Mouse (Mus musculus) thymus, adult 2 months (tissue): ENCODE data around the gene Wdr11. TPM values are rescaled to one million over a fixed set of nuclear protein-coding genes. Genes with fewer than 3 reads are reported as not detected.

Experiments
- DNase-seq: peaks from one replicate; pipeline ENCODE4 v3.0.0; 2021
- H3K27ac ChIP-seq: fragments of 200-500 bp; 2 replicates; pipeline ENCODE4 v1.5.1; 2012; ENCODE audit warnings: low read length, control low read depth; ENCODE audit not compliant: control insufficient read depth, insufficient read depth
- H3K27me3 ChIP-seq: fragments of 200-500 bp; 2 replicates; pipeline ENCODE4 v1.6.1; 2012; ENCODE audit warnings: mild to moderate bottlenecking, low read length, moderate library complexity, mixed read lengths; ENCODE audit not compliant: control insufficient read depth, insufficient read depth
- H3K36me3 ChIP-seq: fragments of 200-500 bp; 2 replicates; pipeline ENCODE4 v1.6.1; 2012; ENCODE audit warnings: mild to moderate bottlenecking, low read length, moderate library complexity; ENCODE audit not compliant: control insufficient read depth, insufficient read depth
- H3K4me1 ChIP-seq: fragments of 200-500 bp; replicated peaks from 2 replicates; pipeline ENCODE4 v1.6.1; 2012; ENCODE audit warnings: low read length; ENCODE audit not compliant: control insufficient read depth, insufficient read depth
- H3K4me3 ChIP-seq: fragments of 200-500 bp; 2 replicates; pipeline ENCODE4 v1.5.1; 2012; ENCODE audit warnings: mild to moderate bottlenecking, low read length, control low read depth, moderate library complexity; ENCODE audit not compliant: control insufficient read depth, insufficient read depth
- CTCF ChIP-seq: fragments of 200-500 bp; IDR thresholded peaks from 2 replicates; pipeline ENCODE4 v1.5.1; 2012; ENCODE audit warnings: mild to moderate bottlenecking, control low read depth, low read length, moderate library complexity, borderline replicate concordance; ENCODE audit not compliant: control insufficient read depth, poor library complexity, insufficient read depth; ENCODE audit errors: extremely low read depth
- POLR2A ChIP-seq: fragments of 200-500 bp; IDR thresholded peaks from 2 replicates; pipeline ENCODE4 v1.6.1; 2012; ENCODE audit warnings: mild to moderate bottlenecking, low read length, control low read depth, moderate library complexity; ENCODE audit not compliant: control insufficient read depth, poor library complexity, insufficient read depth; ENCODE audit errors: extremely low read depth
- WGBS: fragments of 180-500 bp; shearing (Covaris S2); methylation state at CpG from one replicate; pipeline ENCODE4 v1.1.7; 2018; 5-methylcytosine and 5-hydroxymethylcytosine counted together
- polyA plus RNA-seq: library from polyadenylated mRNA; depleted of rRNA; stranded (reverse); fragments of >200 nt; gene quantifications from 2 replicates; pipeline ENCODE4 v1.2.3, GENCODE M21; 2012

Wdr11 gene
- polyA plus RNA-seq, 1 experiment: 20.4 TPM

DNA sequence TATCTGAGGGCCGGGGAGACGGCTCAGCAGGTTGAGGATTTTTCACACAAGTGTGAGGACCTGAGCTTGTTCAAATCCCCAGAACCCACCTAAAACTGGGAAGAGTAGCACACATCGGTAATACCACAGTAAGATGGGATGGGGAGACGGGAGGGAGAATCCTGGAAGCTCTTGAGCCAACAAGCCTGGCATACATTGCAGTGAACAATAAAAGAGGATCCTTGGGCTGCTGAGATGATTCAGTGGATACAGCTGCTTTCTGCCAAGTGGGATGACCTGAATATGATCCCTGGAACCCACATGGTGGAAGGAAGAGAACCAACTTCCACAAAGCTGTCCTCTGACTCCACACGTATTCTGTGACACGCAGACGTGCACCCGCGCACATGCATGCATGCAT is 68.9 kb downstream of the Wdr11 start:
- no peaks in the 10 kb centered on the region for H3K27me3 ChIP-seq
- H3K4me1 ChIP-seq: no peaks in the 10 kb centered on the region
- H3K36me3 ChIP-seq: no peaks in the 10 kb centered on the region
- TF ChIP-seq CTCF (no peak), POLR2A (no peak)
- WGBS: 96% methylated on average over 9 of the region's 9 CpGs
- no peak for DNase-seq
- no peak overlapping the region for H3K27ac ChIP-seq
- no peak overlapping the region for H3K4me3 ChIP-seq

DNA sequence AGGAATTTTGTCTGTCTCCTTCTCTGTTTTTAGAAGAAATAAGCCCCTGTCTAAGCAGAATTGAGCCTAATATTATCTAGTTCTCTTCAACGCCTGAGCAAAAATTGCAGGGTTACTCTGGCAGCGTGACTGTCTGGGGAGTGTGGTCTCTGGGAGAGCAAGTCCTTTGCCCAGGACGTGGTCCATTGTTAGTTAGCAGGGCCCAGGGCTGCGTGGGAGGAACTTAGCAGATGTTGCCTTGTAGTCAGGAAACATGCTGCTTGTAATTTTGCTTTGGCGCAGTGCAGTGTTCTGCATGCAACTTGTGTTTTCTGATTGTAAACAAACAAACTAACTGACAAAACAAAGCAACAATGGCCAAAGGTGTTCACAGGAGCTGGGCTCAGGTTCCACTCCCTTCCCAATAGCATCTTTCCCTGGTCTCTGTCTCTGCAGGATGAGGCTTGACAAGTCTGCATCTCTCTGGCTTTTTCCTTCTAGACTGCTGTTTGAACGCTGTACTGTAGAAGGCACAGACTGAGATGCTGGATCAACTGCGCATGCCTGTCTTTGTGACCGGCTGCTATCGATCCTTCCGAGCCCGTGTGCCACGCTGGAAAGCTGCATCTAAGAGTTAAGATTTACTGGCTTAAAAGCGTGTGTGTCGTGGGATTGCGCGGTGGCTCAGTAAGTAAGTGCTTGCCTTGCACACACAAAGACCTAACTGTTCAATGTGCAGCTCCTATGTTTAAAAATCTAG is 70.6 kb downstream of the Wdr11 start:
- Histone ChIP-seq H3K4me1 (no peaks in the 10 kb centered on the region), H3K27me3 (no peaks in the 10 kb centered on the region), H3K36me3 (no peaks in the 10 kb centered on the region), H3K4me3 (no peak overlapping the region), H3K27ac (no peak overlapping the region)
- DNase-seq: no peak
- TF ChIP-seq POLR2A (no peak), CTCF (no peak)
- 82% methylated on average over 16 of the region's 16 CpGs for WGBS

DNA sequence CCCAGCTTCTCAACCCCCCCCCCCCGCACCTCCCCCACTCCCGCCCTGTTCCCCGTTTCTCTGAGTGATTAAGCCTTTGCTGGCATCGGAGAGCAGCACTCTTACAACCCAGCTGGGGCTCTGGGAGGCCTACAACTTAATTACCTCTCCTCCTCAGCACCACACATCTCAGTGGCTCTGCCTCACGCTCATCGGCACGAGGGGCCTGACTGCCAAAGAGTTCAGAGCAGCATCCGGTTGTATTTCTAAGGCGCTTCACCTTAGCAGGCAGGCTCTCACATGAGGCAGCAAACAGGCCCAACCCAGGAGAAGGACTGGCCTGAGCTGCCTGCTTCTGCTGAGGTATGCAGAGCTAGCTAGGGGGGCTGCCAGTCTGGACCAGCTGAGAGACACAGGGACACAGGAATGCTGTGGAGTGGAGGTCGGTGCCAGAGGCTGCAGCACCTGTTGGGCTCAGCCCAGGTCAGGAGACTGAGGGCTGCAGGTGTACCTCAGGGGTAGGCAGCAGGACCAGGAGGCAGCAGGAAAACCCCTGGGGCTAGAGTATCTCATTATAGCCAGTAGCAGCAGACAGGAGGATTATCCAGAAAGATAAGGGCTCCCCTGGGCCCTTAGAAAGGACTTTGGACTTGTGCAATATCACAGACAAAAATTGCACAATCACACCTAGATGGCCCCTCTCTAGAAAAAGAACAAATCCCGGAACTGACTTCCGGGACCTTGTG is 72.3 kb downstream of the Wdr11 start:
- WGBS: 62% methylated on average over 12 of the region's 12 CpGs
- Histone ChIP-seq H3K27me3 (no peaks in the 10 kb centered on the region), H3K4me3 (no peak overlapping the region), H3K4me1 (no peaks in the 10 kb centered on the region), H3K36me3 (no peaks in the 10 kb centered on the region), H3K27ac (no peak overlapping the region)
- no peak for TF ChIP-seq POLR2A
- TF ChIP-seq CTCF: no peak
- DNase-seq: no peak

DNA sequence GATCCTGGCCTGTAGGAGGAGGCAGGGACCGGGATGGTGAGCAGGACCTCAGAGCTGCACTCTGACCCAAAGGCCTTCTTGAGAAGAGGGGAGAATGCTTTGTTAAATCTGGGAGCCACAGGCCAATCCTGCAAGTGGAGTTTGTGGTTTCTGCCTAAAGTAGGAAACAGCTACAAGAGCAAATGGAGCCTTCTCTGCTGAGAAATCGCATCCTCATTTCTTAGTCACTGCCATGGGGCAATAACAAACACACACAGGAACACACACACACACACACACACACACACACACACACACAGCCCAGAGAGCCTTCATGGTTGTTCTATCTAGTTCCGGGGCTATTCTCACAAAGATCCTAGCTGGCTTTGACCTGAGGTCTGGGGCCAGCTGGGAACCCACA is 73.7 kb downstream of the Wdr11 start:
- Histone ChIP-seq H3K27me3 (no peaks in the 10 kb centered on the region), H3K4me1 (no peaks in the 10 kb centered on the region), H3K4me3 (no peak overlapping the region), H3K27ac (no peak overlapping the region), H3K36me3 (no peaks in the 10 kb centered on the region)
- DNase-seq: no peak
- TF ChIP-seq CTCF: no peak
- no peak for TF ChIP-seq POLR2A
- 79% methylated on average over 3 of the region's 3 CpGs for WGBS

DNA sequence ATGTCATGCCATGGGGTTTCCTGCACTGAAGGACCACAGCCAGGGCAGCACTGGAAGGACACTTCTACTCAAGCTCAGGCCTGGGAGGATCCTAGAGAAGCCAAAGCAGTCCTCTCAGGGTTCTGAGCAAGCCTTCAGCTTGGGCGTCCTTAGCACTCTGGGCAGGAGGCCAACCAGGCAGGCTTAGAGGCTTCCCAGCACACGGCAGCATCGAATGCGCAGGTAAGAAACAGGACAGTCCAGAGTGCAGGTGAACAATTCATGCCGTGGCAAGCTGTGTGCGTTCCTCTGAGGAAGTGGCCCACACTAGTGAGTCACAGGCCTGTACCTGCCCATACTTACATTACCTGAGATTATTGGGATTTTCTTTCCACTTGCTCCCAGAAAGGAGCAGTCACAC is 74.3 kb downstream of the Wdr11 start:
- no peak for DNase-seq
- Histone ChIP-seq H3K27me3 (no peaks in the 10 kb centered on the region), H3K36me3 (no peaks in the 10 kb centered on the region), H3K27ac (no peak overlapping the region), H3K4me1 (no peaks in the 10 kb centered on the region), H3K4me3 (no peak overlapping the region)
- no peak for TF ChIP-seq POLR2A
- TF ChIP-seq CTCF: no peak
- WGBS: 90% methylated on average over 6 of the region's 6 CpGs

DNA sequence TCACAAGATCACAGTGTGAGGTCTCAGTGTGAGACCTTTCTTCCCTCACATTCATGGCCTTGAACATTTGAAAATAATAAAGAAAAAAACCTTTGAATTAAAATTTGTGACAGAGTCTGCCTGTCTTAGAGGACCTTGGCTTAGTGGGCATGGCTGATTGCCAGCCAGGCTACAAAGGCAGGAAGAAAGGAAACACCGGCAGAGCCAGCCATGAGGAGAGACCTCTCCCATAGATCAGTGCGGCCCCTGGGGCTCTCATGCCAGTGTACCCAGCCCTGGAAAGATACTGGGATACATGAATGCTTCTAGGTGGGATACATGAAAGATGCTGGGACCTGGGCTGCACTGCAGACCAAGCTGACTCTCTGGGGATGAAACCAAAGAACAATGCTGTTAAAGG is 74.9 kb downstream of the Wdr11 start:
- no peak for DNase-seq
- TF ChIP-seq POLR2A (no peak), CTCF (no peak)
- Histone ChIP-seq H3K4me3 (no peak overlapping the region), H3K27me3 (no peaks in the 10 kb centered on the region), H3K4me1 (no peaks in the 10 kb centered on the region), H3K36me3 (no peaks in the 10 kb centered on the region), H3K27ac (no peak overlapping the region)
- WGBS: 78% methylated on average over 2 of the region's 2 CpGs
